In the genomic region with DNA sequence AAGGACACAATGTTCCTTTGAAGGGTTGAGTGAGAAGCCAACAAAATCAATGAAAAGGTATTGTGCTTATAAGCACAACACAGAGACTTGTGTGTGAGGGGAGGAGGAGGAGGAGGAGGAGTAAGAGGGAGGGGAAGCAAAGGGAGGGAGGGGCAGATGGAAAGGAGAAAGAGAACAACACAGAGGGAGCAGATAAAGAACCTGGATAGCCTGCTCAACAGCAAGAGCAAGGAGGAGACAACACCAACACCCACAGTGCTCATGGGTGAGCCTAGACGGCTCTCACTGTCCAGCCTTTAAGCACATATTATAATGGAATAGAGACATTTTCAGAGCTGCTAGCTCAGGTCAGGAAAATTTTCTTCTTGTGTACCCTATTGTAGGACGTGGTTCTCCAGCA, we compare ENCODE assay signal across 28 mouse cellular contexts. TPM values are rescaled to one million over a fixed set of nuclear protein-coding genes. Genes with fewer than 3 reads are reported as not detected.
DNase-seq lines count a peak whose midpoint lies in the region; ATAC-seq lines count a peak whose summit lies in the region.
"Had no signal": no experiment of that assay in that cellular context is flagged by ENCODE, and none has a peak within 500 bp of the region (broad histone marks: within the 10 kb centered on the region; RNA-seq: fewer than 3 reads in every experiment).

No protein-coding gene starts in this region.

- no peak overlapping the region for H3K4me3 ChIP-seq in hindbrain, embryonic 10.5 days
- H3K4me3 ChIP-seq in hindbrain, embryonic 12.5 days, result no peak overlapping the region
- H3K4me3 ChIP-seq: embryonic facial prominence, embryonic 12.5 days; embryonic facial prominence, embryonic 15.5 days; erythroblast, embryonic 14.5 days; forebrain, embryonic 12.5 days; forebrain, embryonic 15.5 days; heart, adult 2 months; heart, embryonic 10.5 days; heart, embryonic 13.5 days; hindbrain, embryonic 13.5 days had no signal

- H3K4me1 ChIP-seq in hindbrain, embryonic 10.5 days (replicated peaks), result peaks cover 39% of the 10 kb centered on the region
- H3K4me1 ChIP-seq in hindbrain, embryonic 12.5 days, result peaks cover 13% of the 10 kb centered on the region

- DNase-seq in hindbrain, embryonic 10.5 days (ENCODE audit: low spot score), result no peak
- DNase-seq in testis, postnatal 14 days (ENCODE audit: low spot score), result peak; percentile 28
- no peak for DNase-seq in testis, postnatal 10 days (ENCODE audit: low spot score)
- DNase-seq in urinary bladder, postnatal 10 days (ENCODE audit: low spot score), result no peak
- DNase-seq in gastrocnemius, postnatal 36 days, result no peak
- DNase-seq: adrenal gland, adult 2 months; adrenal gland, postnatal 14 days; cerebellum, adult 11 months; cerebellum, adult 2 months; cerebellum, adult 9-11 months; gastrocnemius, postnatal 25 days; heart, adult 2 months; heart, postnatal 14 days; heart, postnatal 4 days had no signal

- no peaks in the 10 kb centered on the region for H3K27me3 ChIP-seq in hindbrain, embryonic 10.5 days (ENCODE audit: insufficient read depth, poor library complexity, severe bottlenecking)
- no peaks in the 10 kb centered on the region for H3K27me3 ChIP-seq in hindbrain, embryonic 12.5 days
- H3K27me3 ChIP-seq: embryonic facial prominence, embryonic 12.5 days; embryonic facial prominence, embryonic 15.5 days; forebrain, embryonic 12.5 days; forebrain, embryonic 15.5 days; heart, embryonic 13.5 days; hindbrain, embryonic 13.5 days; Patski had no signal

- 61% methylated on average over 2 of the region's 2 CpGs for WGBS in hindbrain, embryonic 10.5 days
- WGBS in hindbrain, embryonic 12.5 days, result 75% methylated on average over 2 of the region's 2 CpGs

- no peak overlapping the region for H3K4me2 ChIP-seq in hindbrain, embryonic 12.5 days (replicated peaks)
- H3K4me2 ChIP-seq: embryonic facial prominence, embryonic 12.5 days; embryonic facial prominence, embryonic 15.5 days; forebrain, embryonic 12.5 days; forebrain, embryonic 15.5 days; heart, embryonic 13.5 days; hindbrain, embryonic 13.5 days had no signal

- intact Hi-C loops in gastrocnemius, postnatal 36 days (cut with DNase I), result no loop called here

- H3K27ac ChIP-seq in hindbrain, embryonic 10.5 days, result peak overlapping the region; percentile 69
- no peak overlapping the region for H3K27ac ChIP-seq in hindbrain, embryonic 12.5 days
- H3K27ac ChIP-seq: embryonic facial prominence, embryonic 12.5 days; embryonic facial prominence, embryonic 15.5 days; forebrain, embryonic 12.5 days; forebrain, embryonic 15.5 days; heart, adult 2 months; heart, embryonic 10.5 days; heart, embryonic 13.5 days; hindbrain, embryonic 13.5 days had no signal

- no peak for ATAC-seq in hindbrain, embryonic 12.5 days (ENCODE audit: low FRiP score)
- ATAC-seq in megakaryocyte progenitor cell, adult 5-6 weeks (replicated peaks; ENCODE audit: poor library complexity), result peak; percentile 57; the same call in 1 of the 2 replicates
- ATAC-seq: forebrain, embryonic 15.5 days; hindbrain, embryonic 16.5 days; Patski had no signal

- H3K36me3 ChIP-seq in hindbrain, embryonic 10.5 days, result peaks cover 12% of the 10 kb centered on the region
- H3K36me3 ChIP-seq in hindbrain, embryonic 12.5 days, result peaks cover 8% of the 10 kb centered on the region
- H3K36me3 ChIP-seq: embryonic facial prominence, embryonic 15.5 days had no signal

- no peak overlapping the region for H3K9ac ChIP-seq in hindbrain, embryonic 12.5 days
- H3K9ac ChIP-seq: embryonic facial prominence, embryonic 12.5 days; embryonic facial prominence, embryonic 15.5 days; forebrain, embryonic 12.5 days; forebrain, embryonic 15.5 days; heart, embryonic 13.5 days; hindbrain, embryonic 13.5 days had no signal

- no peaks in the 10 kb centered on the region for H3K9me3 ChIP-seq in hindbrain, embryonic 10.5 days
- no peaks in the 10 kb centered on the region for H3K9me3 ChIP-seq in hindbrain, embryonic 12.5 days (replicated peaks)
- H3K9me3 ChIP-seq: embryonic facial prominence, embryonic 12.5 days; embryonic facial prominence, embryonic 15.5 days; forebrain, embryonic 12.5 days; forebrain, embryonic 15.5 days; heart, embryonic 10.5 days; heart, embryonic 13.5 days; hindbrain, embryonic 13.5 days had no signal

RNA-seq across cellular contexts. Expression of gene AL731706.1, which starts 18.1 kb away (rescaled TPM):
- 23.1 and 25.7 TPM in 2 replicates for polyA plus RNA-seq in hindbrain, embryonic 10.5 days (2016; fragmentation: Nextera tagmentation; extraction: Ambion mirVana)
- 24.1 and 30.3 TPM in 2 replicates for polyA plus RNA-seq in hindbrain, embryonic 12.5 days (2016; fragmentation: Nextera tagmentation; extraction: Ambion mirVana)
- total RNA-seq in megakaryocyte progenitor cell, adult 5-6 weeks (2015), result 5.8 and 20.7 TPM in 2 replicates
- total RNA-seq in megakaryocyte progenitor cell, adult 5-6 weeks (2017), result 9.9 and 21.6 TPM in 2 replicates
- 10 to 100 TPM; 17.4 to 22.4 TPM for total RNA-seq in gastrocnemius, postnatal 36 days (2021)

RNA-seq across cellular contexts. Expression of gene Mkks, which starts 18.1 kb away (rescaled TPM):
- polyA plus RNA-seq in hindbrain, embryonic 10.5 days (2016; fragmentation: Nextera tagmentation; extraction: Ambion mirVana), result 13.2 and 16.7 TPM in 2 replicates
- 13.1 and 15.8 TPM in 2 replicates for polyA plus RNA-seq in hindbrain, embryonic 12.5 days (2016; fragmentation: Nextera tagmentation; extraction: Ambion mirVana)
- total RNA-seq in megakaryocyte progenitor cell, adult 5-6 weeks (2015), result 19.4 and 28.2 TPM in 2 replicates
- 6.6 and 8.7 TPM in 2 replicates for total RNA-seq in megakaryocyte progenitor cell, adult 5-6 weeks (2017)
- total RNA-seq in gastrocnemius, postnatal 36 days (2021), result 10 to 100 TPM; 28.0 to 30.1 TPM

RNA-seq across cellular contexts. Expression of gene Slx4ip, which starts 18.3 kb away (rescaled TPM):
- 9.2 and 9.9 TPM in 2 replicates for polyA plus RNA-seq in hindbrain, embryonic 10.5 days (2016; fragmentation: Nextera tagmentation; extraction: Ambion mirVana)
- 11.8 and 12.9 TPM in 2 replicates for polyA plus RNA-seq in hindbrain, embryonic 12.5 days (2016; fragmentation: Nextera tagmentation; extraction: Ambion mirVana)
- total RNA-seq in megakaryocyte progenitor cell, adult 5-6 weeks (2015), result 7.8 and 8.3 TPM in 2 replicates
- total RNA-seq in megakaryocyte progenitor cell, adult 5-6 weeks (2017), result 4.6 and 6.2 TPM in 2 replicates
- 1 to 10 TPM; 2.2 to 5.0 TPM for total RNA-seq in gastrocnemius, postnatal 36 days (2021)

RNA-seq across cellular contexts. Expression of gene AL731706.2, which starts 23.8 kb away (rescaled TPM):
- polyA plus RNA-seq in hindbrain, embryonic 10.5 days (2016; fragmentation: Nextera tagmentation; extraction: Ambion mirVana), result 33.0 and 45.8 TPM in 2 replicates
- polyA plus RNA-seq in hindbrain, embryonic 12.5 days (2016; fragmentation: Nextera tagmentation; extraction: Ambion mirVana), result 10.4 and 30.3 TPM in 2 replicates
- 5.2 and 24.7 TPM in 2 replicates for total RNA-seq in megakaryocyte progenitor cell, adult 5-6 weeks (2015)
- 22.6 TPM in 1 of 2 replicates, not detected in the other for total RNA-seq in megakaryocyte progenitor cell, adult 5-6 weeks (2017)
- 10 to 100 TPM; 14.5 to 32.8 TPM for total RNA-seq in gastrocnemius, postnatal 36 days (2021)
- total RNA-seq: common myeloid progenitor, adult 5-6 weeks; ES-E14 had no signal
- polyA plus RNA-seq: adrenal gland, adult 2 months; cerebellum, adult 2 months; erythroblast, embryonic 14.5 days; heart, adult 2 months had no signal
